Mouse (Mus musculus): ENCODE results near the gene Psen2. TPM values are rescaled to one million over a fixed set of nuclear protein-coding genes. Genes with fewer than 3 reads are reported as not detected.
A peak's percentile ranks its signal among the peaks of the same experiment; 100 is the strongest.

The Psen2 gene
- polyA plus RNA-seq, 2 experiments from 2014 or later, result 130 to 142 TPM

- no peak for ATAC-seq
Observed at GRCm38 (mm10) chr1:180274725-180275308, 11.6 kb upstream of the Psen2 start.

DNA sequence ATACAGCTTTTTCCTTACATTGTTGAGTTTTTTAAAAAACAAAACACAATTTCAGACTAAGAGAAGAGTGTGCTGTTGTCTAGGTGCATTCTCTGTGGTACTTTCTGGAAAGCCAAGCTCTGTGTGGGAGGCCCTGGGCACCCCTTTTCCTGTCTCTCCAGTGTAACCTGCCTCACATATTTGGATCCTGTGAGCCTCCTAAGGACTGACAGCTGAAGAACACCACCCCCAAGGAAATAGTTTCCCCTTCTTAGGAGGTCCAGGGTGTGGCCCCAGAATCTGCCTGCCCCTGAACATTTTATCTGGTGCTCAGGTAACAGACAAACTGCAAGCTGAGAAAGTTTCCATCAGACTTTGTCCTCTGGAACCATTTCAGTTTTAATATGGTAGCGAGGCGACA is 5.8 kb upstream of the Psen2 start:
- ATAC-seq, result peak; percentile 3

DNA sequence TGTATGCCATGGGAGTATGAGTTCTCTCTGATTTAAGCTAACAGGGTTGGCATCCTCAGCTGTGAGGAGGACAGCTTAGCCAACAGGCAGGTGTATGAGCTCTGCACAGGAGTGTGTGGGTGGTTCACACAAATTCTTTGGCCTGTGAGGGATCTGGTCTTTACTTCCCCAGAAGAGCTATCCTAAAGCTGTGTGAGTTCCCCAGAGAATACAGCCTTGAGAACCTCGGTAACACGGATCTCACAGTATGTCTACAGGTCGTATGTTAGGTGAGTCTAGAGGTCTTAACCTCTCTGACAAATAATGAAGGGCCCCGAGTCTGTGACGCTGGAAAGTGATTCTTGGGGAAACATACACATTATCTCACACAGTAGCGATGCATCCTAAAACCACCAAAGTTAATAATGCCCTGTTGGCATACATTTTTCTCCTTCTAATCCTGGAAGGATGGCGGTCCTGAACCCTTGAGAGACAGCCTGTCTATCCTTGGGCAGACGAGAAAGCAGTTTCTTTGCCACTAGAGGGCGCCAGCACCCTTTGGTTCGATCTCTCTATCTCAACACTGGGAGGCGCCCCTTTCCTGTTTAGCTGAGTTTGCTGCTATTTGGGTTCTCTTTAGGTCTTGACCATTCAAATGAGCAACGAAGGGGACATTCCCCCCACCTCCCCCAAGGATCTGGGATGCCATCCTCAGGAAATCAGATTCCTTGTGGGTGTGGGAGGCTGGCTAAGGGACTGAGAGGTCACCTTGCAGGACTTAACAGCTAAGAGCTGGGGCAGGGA is 5.2 kb upstream of the Psen2 start:
- ATAC-seq, result peak; percentile 60

DNA sequence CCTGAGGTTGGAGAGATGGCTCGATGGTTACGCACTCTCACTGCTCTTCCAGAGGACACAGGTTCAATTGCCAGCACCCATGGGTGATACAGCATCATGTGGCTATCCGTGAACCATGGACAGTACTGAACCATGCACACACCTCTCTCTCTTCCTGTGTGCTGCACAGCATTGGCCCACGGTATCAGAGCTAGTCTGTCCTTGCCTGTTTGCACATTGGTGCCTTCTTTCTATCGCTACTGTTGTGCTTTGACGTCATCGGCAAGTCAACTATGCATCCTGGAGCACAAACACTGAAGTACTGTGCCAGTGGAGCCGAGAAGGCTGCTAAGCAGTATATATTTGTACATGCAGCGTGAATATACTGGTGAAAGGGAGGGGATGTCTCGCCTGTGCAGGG is 3.9 kb upstream of the Psen2 start:
- no peak for ATAC-seq

DNA sequence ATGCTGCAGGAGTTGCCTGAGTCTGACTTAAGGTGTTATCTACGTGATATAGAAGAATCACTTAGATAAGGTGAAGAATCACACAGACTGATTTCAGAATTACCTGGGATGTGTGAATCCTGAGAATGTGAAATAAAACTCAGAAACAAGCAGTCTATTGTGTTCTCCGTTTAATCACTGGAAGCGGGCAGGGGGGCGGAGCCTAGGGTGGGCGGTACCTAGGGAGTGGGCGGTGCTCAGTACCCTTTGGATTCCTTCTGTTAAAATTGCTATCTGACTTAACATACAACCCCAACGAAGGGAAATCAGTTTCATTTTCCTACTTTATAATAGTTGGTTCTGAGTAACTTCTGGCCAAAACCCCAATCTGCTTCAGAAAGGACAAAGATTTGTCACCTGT is 2.2 kb upstream of the Psen2 start:
- peak; percentile 36 for ATAC-seq

DNA sequence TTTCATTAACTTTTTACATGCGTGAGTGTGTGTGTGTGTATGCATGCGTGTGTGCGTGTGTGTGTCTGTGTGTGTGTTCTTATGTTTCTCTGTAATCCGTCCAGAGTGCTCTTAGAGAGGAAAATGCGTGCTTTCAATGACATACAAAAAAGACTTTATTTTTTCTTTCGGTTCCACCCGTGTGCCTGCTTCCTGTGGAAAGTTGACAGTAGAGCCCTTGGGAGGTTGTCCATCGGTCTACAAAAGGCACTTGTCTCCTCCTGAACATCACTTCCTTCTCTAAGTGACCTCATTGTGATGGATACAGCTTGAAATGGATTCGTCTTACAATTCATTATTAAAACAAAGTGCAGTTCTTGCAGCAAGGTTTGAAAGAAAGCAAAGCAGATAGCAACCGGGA is 1.6 kb upstream of the Psen2 start:
- peak; percentile 63 for ATAC-seq

- peak; percentile 76 for ATAC-seq
Observed at GRCm38 (mm10) chr1:180264389-180264788, 1.2 kb upstream of the Psen2 start.

- ATAC-seq, result no peak
Observed at GRCm38 (mm10) chr1:180261857-180262570, 1.2 kb downstream of the Psen2 start.

- ATAC-seq, result no peak
Observed at GRCm38 (mm10) chr1:180261415-180261814, 1.8 kb downstream of the Psen2 start.

DNA sequence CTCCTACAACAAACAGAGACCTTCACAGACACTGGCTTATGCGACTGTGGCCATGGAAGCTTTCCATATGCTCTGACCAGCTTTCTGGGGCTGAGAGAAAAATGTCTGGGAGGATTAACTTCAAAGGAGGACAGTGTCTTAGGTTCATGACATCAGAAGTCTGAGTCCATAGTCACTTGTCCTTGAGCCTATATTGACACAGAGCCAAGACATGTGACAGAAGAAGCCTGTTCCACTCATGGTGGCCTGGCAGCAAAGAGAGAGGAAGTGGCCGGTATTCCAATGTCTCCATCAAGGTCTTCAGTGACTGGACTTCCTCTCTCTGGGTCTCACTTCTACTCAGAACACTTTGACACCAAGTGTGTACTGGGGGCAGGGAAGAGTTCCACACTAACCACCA is 2.4 kb downstream of the Psen2 start:
- ATAC-seq, result no peak

- no peak for ATAC-seq
Observed at GRCm38 (mm10) chr1:180259753-180260152, 3.5 kb downstream of the Psen2 start.

- ATAC-seq, result no peak
Observed at GRCm38 (mm10) chr1:180257446-180257845, 5.8 kb downstream of the Psen2 start.

DNA sequence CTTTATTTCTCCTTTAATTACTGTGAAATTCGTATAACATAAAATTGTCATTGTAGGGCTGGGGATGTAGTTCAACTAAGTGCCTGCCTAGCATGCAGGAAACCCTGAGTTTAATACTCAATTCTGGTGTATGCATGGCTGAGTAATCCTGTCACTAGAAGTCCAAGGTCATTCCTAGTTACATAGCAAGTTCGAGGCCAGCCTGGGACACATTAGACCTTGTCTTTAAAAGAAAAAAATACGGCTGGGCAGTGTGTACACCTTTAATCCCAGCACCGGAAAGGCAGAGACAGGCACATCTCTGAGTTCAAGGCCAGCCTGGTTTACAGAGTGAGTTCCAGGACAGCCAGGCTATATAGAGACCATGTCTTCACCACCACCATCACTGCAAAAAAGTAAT is 6.4 kb downstream of the Psen2 start:
- no peak for ATAC-seq

GRCm38 (mm10) chr1:180256138-180256674 is 7.0 kb downstream of the Psen2 start:
- ATAC-seq, result peak; percentile 82

- ATAC-seq, result peak; percentile 13
Observed at GRCm38 (mm10) chr1:180255294-180256117, 7.7 kb downstream of the Psen2 start.

DNA sequence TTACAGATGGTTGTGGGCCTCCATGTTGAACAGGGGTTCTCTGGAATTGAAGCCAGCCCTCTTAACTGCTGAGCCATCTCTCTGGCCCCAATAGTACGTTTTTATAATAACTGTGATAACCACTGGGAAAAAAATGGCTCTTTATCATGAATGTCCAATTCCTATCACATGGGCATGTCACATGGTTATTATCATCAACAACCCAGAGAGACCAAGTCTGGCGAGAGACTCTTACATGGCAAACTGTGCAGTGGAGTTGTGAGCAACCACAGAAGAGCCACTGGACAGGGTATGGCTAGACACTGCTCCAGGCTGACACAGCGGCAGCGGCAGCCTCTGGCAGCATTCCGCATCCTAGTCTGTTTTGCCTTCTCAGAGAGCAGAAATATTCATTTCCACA is 8.9 kb downstream of the Psen2 start:
- ATAC-seq, result no peak

DNA sequence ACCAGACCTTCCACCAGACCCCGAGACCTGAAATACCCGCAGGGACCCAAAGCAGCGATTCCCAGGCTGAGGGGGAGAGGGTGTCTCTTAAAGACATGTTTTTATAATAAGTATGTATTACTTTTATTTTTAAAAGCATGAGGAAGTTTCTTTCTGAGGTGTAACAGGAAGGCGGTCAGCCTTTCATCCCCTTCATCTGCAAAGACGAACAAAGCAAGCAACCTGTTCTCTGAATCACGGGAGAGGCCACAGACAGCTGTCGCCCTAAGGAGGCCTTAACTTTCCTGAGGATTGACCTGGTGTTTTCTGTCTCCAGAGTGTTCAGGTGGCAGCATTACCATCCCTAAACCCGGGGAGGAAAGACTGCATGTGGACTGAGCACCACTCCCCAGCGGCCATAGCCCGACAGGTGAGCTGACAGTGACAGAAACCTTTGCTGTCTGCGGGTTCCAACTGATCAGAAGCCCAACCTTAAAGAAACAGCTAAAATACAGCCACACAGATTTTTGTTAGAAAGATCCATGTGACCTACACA is 10.5 kb downstream of the Psen2 start:
- ATAC-seq, result no peak

DNA sequence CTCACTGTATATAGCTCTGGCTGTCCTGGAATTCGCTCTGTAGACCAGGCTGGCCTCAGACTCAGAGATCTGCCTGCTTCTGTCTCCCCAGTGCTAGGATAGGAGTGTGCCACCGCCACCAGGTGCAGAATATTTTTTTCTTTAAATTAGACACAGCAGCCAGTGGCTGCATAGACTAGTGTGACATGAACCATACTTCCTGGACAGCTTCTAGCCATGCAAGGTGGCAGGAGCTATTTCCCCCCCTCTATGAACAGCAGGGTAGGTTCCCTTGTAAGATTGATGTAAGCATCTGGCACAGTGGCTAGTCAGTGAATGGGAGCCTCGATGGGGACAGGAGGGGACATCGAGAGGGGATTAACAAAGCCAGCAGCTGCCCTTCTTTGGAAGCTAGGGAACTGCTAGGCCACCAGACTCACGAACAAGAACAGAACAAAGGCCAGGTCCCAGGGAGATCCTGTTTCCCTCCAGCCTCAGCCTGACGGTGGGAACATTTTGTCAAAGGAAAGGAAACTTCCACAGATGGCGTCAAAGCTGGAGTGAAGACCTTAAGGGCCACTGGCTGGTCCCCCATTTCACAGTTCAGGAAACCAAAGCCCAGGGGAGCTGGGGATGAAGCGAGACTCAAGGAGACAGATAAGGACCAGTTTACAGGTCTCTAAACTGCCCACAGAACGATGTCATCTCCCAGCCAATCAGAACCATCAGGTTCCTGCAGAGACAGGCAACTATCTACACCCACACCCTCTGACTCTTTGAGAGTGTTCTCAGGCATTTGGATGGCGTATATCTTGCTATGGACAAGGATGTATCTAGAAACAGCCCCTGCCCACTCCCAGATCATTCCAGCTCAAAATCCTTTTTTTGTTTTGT is 11.8 kb downstream of the Psen2 start:
- no peak for ATAC-seq

- no peak for ATAC-seq
Observed at GRCm38 (mm10) chr1:180250441-180250830, 12.8 kb downstream of the Psen2 start.

DNA sequence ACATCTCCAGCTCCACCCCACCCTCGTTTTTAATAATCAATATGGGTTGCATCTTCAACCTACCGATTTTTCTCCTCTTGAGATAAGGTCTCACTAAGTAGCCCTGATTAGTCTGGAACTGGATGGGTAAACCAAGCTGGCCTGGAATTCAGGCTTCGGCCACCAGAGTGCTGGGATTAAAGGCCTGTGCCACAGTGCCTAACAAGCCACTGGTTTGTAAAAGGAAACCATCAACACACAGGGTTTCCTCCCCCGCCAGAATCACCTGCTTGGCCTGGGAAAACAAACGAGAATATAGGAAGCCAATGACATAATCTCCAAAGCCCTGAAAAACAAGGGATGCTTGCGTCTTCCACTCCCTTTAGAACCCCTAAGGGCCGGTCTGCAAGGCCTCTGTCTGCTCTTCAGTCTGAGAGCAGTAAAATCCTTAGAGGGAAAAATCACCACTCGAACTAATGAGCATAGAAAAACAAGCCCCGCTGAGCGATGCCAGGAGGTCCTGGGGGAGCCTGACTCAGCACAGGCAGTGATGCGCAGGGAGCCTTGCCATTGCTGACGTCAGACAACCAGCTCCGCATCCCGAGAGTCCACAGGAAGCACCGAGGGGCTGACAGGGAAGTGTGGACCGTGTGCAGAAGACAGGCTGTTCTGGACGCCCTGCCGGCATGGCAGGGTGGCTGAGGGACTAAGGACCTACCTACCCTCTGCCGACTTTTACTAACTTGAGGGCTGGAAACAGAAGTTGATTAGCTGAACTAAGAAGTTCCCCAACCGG is 13.4 kb downstream of the Psen2 start:
- ATAC-seq, result no peak

All from CD4-positive, CD25-positive, alpha-beta regulatory T cell, adult 4 months (primary cell).